Mouse (Mus musculus) limb, embryonic 14.5 days (tissue): Measurements from ENCODE around the gene Psmc6. TPM values are rescaled to one million over a fixed set of nuclear protein-coding genes. Genes with fewer than 3 reads are reported as not detected.

Experiments used
- ATAC-seq: fragments of 200-750 bp; cut with Nextera tagmentation; 2 replicates; pipeline ENCODE4 v1.8.0; 2017; ENCODE audit warnings: low read depth, moderate number of reproducible peaks, moderate TSS enrichment; ENCODE audit not compliant: low FRiP score
- DNase-seq: peaks from one replicate; pipeline ENCODE4 v3.0.0-alpha.2; 2015; ENCODE audit warnings: low spot score
- H3K27ac ChIP-seq: fragments of 300-500 bp; sonication (generic); replicated peaks from 2 replicates; pipeline ENCODE4 v1.5.1; 2014; ENCODE audit warnings: low read depth, mild to moderate bottlenecking, low read length, moderate library complexity, mixed read lengths
- H3K27me3 ChIP-seq: fragments of 300-500 bp; sonication (generic); 2 replicates; pipeline ENCODE4 v1.6.1; 2014; ENCODE audit warnings: low read length, mixed read lengths; ENCODE audit not compliant: control insufficient read depth, insufficient read depth
- H3K36me3 ChIP-seq: fragments of 300-500 bp; sonication (generic); 2 replicates; pipeline ENCODE4 v1.6.1; 2014; ENCODE audit warnings: mild to moderate bottlenecking, low read length, moderate library complexity, mixed read lengths; ENCODE audit not compliant: control insufficient read depth, insufficient read depth
- H3K4me1 ChIP-seq: fragments of 300-500 bp; sonication (generic); 2 replicates; pipeline ENCODE4 v1.6.1; 2014; ENCODE audit warnings: antibody characterized with exemption, low read length, mixed read lengths; ENCODE audit not compliant: control insufficient read depth, insufficient read depth
- H3K4me2 ChIP-seq: fragments of 300-500 bp; sonication (generic); replicated peaks from 2 replicates; pipeline ENCODE4 v1.6.1; 2014; ENCODE audit warnings: low read depth, mild to moderate bottlenecking, low read length, moderate library complexity; ENCODE audit not compliant: severe bottlenecking
- H3K4me3 ChIP-seq: fragments of 300-500 bp; sonication (generic); replicated peaks from 2 replicates; pipeline ENCODE4 v1.5.1; 2014; ENCODE audit warnings: low read length
- H3K9ac ChIP-seq: fragments of 300-500 bp; sonication (generic); 2 replicates; pipeline ENCODE4 v1.6.1; 2014; ENCODE audit warnings: mild to moderate bottlenecking, low read depth, low read length, moderate library complexity; ENCODE audit not compliant: severe bottlenecking
- H3K9me3 ChIP-seq: fragments of 300-500 bp; sonication (generic); 2 replicates; pipeline ENCODE4 v1.6.1; 2016; ENCODE audit warnings: low read length; ENCODE audit not compliant: control insufficient read depth
- POLR2A ChIP-seq: fragments of 200-500 bp; IDR thresholded peaks from 2 replicates; pipeline ENCODE4 v1.8.0; 2012; ENCODE audit warnings: inconsistent platforms, mild to moderate bottlenecking, moderate library complexity, borderline replicate concordance; ENCODE audit not compliant: insufficient read depth, insufficient read length; ENCODE audit errors: extremely low read depth
- WGBS: fragments of 180-500 bp; shearing (Covaris S2); extraction: QIAGEN DNeasy Blood & Tissue Kit; methylation state at CpG from one replicate; pipeline ENCODE4 v1.1.7; 2014; 5-methylcytosine and 5-hydroxymethylcytosine counted together
- polyA plus RNA-seq, 2 experiments: library from polyadenylated mRNA; depleted of rRNA in 1 of 2; stranded (reverse) in 1 of 2; unstranded in 1 of 2; fragments of >200 nt; fragmentation: Nextera tagmentation in 1 of 2; extraction: Ambion mirVana in 1 of 2; gene quantifications; 2 replicates each; pipeline versions ENCODE4 v1.2.1 to v1.2.3; 2012 to 2014

Gene Psmc6
- polyA plus RNA-seq, 2 experiments, result 124 to 147 TPM

DNA sequence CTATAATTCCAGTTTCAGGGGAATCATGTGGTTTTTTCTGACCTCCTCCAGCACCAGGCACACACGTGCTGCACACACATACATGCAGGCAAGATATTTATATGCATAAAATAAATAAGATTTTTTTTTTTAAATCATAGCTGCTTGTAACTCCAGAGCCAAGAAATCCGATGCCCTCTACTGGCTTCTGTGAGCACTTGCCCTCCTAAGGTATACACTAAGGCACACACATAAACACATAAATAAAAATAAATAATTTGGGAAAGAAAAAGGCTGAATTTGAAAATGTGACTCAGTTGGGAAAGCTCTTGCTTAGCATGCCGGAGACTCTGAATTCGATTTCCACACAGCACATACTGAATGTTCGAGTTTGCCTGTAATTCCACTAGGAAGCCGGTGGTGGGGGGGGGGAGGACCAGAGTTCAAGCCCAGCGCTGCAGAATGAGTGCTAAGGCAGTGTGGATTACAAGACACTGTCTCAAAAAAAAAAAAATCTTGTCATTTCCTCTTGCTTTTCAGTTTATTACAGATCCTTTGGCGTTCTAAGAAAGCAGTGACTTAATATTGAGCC lies 485 bp upstream of the Psmc6 start:
- DNase-seq, result no peak
- Histone ChIP-seq H3K4me3 (peak overlapping the region; percentile 76), H3K9ac (0 out of 2 replicates have a peak overlapping the region, but pooled peaks have one; percentile 36), H3K27me3 (no peaks in the 10 kb centered on the region), H3K4me2 (peak overlapping the region; percentile 39), H3K4me1 (peaks cover 3% of the 10 kb centered on the region; the same call in 1 of the 2 replicates), H3K27ac (no peak overlapping the region), H3K9me3 (no peaks in the 10 kb centered on the region), H3K36me3 (peaks cover 24% of the 10 kb centered on the region)
- ATAC-seq, result peak; percentile 47; the same call in 1 of the 2 replicates
- TF ChIP-seq POLR2A, result no peak
- 20% methylated on average over 8 of the region's 8 CpGs for WGBS

- H3K4me1 ChIP-seq, result peaks cover 6% of the 10 kb centered on the region
- H3K4me3 ChIP-seq, result peak within 1 kb of the TSS; percentile 80
- 0 out of 2 replicates have a peak, but pooled peaks have one; percentile 74 for TF ChIP-seq POLR2A
- no peaks in the 10 kb centered on the region for H3K9me3 ChIP-seq
- H3K36me3 ChIP-seq, result peaks cover 34% of the 10 kb centered on the region
- DNase-seq (peak; percentile 86), ATAC-seq (peak; percentile 94)
- peak within 1 kb of the TSS; percentile 65 for H3K27ac ChIP-seq
- peak within 1 kb of the TSS; percentile 60 for H3K4me2 ChIP-seq
- H3K9ac ChIP-seq, result peak within 1 kb of the TSS; percentile 76
- under 1% methylated on average over 44 of the region's 93 CpGs for WGBS
- no peaks in the 10 kb centered on the region for H3K27me3 ChIP-seq
These were observed 21.6 kb downstream of the Psmc6 start, which contains the start of gene Styx for GRCm38 (mm10) chr14:45350931-45351859. Gene Styx (plus strand): TSS chr14:45351093.

DNA sequence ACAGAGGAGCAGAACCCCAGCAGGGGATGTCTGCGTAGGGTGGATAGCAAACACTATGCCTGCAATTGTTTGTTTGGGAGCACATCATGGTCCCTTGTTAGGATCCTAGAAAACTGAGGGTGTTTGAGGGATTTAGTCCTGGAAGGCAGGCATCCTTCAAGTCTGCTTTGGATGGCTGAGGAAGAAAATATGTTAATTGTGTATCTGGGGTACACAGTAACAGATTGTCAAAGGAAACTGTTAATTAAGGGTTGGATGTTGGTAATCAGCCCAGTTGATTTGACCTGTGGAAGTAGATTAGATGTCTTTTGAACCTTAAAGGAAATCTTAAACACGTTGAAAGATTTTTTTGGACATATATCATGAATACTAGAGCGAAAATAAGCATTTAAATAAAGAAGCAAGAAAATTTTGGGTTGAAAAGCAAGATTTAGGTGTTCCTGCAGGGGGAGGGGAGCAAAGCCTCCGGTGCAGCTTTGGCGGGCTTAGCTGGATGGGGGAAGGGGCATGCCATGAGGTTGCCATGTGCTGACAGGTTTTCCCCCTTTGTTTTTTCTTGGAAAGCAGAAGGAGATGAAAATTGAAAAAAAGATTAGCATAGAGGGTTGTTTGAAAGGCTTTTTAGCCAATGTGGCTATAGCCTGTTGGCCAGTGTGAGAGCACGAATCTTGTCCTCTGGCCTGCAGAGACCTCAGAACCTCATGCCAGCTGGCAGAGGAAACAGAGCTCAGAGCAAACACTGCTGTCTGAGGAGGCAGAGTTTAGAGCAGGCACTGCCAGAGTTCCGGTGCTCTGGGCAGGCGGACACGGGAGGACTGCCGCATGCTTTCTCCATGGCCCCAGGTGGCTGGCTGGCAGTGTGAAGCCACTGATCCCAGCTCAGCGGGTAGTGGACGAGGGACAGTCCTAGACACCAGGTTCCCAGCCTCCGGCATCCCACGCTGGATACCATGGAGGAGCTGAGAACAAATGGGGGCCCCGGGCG lies 34.9 kb downstream of the Psmc6 start:
- no peak overlapping the region for H3K27ac ChIP-seq
- H3K27me3 ChIP-seq, result no peaks in the 10 kb centered on the region
- ATAC-seq, result no peak
- no peak overlapping the region for H3K4me2 ChIP-seq
- WGBS, result 84% methylated on average over 16 of the region's 16 CpGs
- peaks cover 19% of the 10 kb centered on the region for H3K36me3 ChIP-seq
- H3K9ac ChIP-seq, result no peak overlapping the region
- no peak overlapping the region for H3K4me3 ChIP-seq
- no peak for DNase-seq
- no peak for TF ChIP-seq POLR2A
- no peaks in the 10 kb centered on the region for H3K9me3 ChIP-seq
- H3K4me1 ChIP-seq, result no peaks in the 10 kb centered on the region

DNA sequence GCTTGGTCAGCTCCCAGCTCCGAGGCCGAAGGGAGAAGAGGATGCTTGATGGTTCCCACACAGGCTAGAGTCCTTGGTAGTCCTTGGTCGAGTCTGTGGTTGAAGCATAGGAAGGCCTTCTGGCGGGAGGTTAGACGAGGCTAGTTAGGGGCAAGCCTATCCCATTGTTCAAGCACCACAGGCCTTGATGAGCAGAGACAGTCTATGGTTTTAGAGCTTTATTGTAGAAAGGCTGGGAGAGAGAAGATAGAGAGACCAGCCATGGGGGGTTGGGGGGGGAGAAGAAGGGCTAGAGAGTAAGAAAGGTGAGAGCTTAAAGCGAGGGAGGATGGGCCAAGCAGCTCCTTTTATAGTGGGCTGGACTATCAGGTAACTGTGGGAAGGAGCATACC lies 35.6 kb downstream of the Psmc6 start:
- no peaks in the 10 kb centered on the region for H3K9me3 ChIP-seq
- H3K4me1 ChIP-seq, result no peaks in the 10 kb centered on the region
- DNase-seq (no peak), ATAC-seq (no peak)
- WGBS, result 89% methylated on average over 6 of the region's 6 CpGs
- H3K27ac ChIP-seq, result no peak overlapping the region
- no peak overlapping the region for H3K4me3 ChIP-seq
- TF ChIP-seq POLR2A, result no peak
- no peak overlapping the region for H3K4me2 ChIP-seq
- no peaks in the 10 kb centered on the region for H3K27me3 ChIP-seq
- H3K36me3 ChIP-seq, result peaks cover 26% of the 10 kb centered on the region
- H3K9ac ChIP-seq, result no peak overlapping the region
